Mouse (Mus musculus) embryonic facial prominence, embryonic 11.5 days (tissue): ENCODE results near the gene Hoxa9. TPM values are rescaled to one million over a fixed set of nuclear protein-coding genes. Genes with fewer than 3 reads are reported as not detected.

Source experiments
- ATAC-seq: fragments of 200-750 bp; cut with Nextera tagmentation; replicated peaks from 2 replicates; pipeline ENCODE4 v1.8.0; 2017; ENCODE audit warnings: low read depth; ENCODE audit not compliant: insufficient number of reproducible peaks, low FRiP score, low TSS enrichment
- DNase-seq: peaks from one replicate; pipeline ENCODE4 v3.0.0-alpha.2; 2015; ENCODE audit warnings: low spot score
- H3K27ac ChIP-seq: fragments of 300-500 bp; sonication (generic); replicated peaks from 2 replicates; pipeline ENCODE4 v1.5.1; 2014; ENCODE audit warnings: mild to moderate bottlenecking, low read depth, low read length, control low read depth
- H3K27me3 ChIP-seq: fragments of 300-500 bp; sonication (generic); 2 replicates; pipeline ENCODE4 v1.6.1; 2014; ENCODE audit warnings: mild to moderate bottlenecking, low read length, moderate library complexity, mixed read lengths; ENCODE audit not compliant: control insufficient read depth, insufficient read depth
- H3K36me3 ChIP-seq: fragments of 300-500 bp; sonication (generic); replicated peaks from 2 replicates; pipeline ENCODE4 v1.6.1; 2014; ENCODE audit warnings: low read depth, mild to moderate bottlenecking, low read length, moderate library complexity, mixed read lengths; ENCODE audit not compliant: control insufficient read depth, insufficient read depth
- H3K4me1 ChIP-seq: fragments of 300-500 bp; sonication (generic); 2 replicates; pipeline ENCODE4 v1.6.1; 2014; ENCODE audit warnings: low read length, mixed read lengths; ENCODE audit not compliant: control insufficient read depth, insufficient read depth
- H3K4me2 ChIP-seq: fragments of 300-500 bp; sonication (generic); 2 replicates; pipeline ENCODE4 v1.6.1; 2014; ENCODE audit warnings: low read depth, mild to moderate bottlenecking, control low read depth, low read length, moderate library complexity
- H3K4me3 ChIP-seq: fragments of 300-500 bp; sonication (generic); 2 replicates; pipeline ENCODE4 v1.5.1; 2014; ENCODE audit warnings: low read depth, low read length, control low read depth
- H3K9ac ChIP-seq: fragments of 300-500 bp; sonication (generic); replicated peaks from 2 replicates; pipeline ENCODE4 v1.6.1; 2014; ENCODE audit warnings: mild to moderate bottlenecking, control low read depth, low read length
- H3K9me3 ChIP-seq: fragments of 300-500 bp; sonication (generic); replicated peaks from 2 replicates; pipeline ENCODE4 v1.6.1; 2016; ENCODE audit warnings: mild to moderate bottlenecking, low read length, inconsistent platforms, mixed read lengths; ENCODE audit not compliant: control insufficient read depth
- WGBS: fragments of 180-500 bp; shearing (Covaris S2); extraction: QIAGEN DNeasy Blood & Tissue Kit; methylation state at CpG from one replicate; pipeline ENCODE4 v1.1.7; 2014; 5-methylcytosine and 5-hydroxymethylcytosine counted together
- microRNA counts: library from miRNA; unstranded; fragments of <30 nt; microRNA quantifications from one replicate; lab custom pipeline; 2016
- microRNA-seq: library from miRNA; unstranded; fragments of <30 nt; microRNA quantifications from one replicate; pipeline ENCODE4, GENCODE M21; 2016; ENCODE audit warnings: borderline number of aligned reads
- polyA plus RNA-seq: library from polyadenylated mRNA; unstranded; fragments of >200 nt; fragmentation: Nextera tagmentation; extraction: Ambion mirVana; gene quantifications from 2 replicates; pipeline ENCODE4 v1.2.1, GENCODE M21; 2014

The Hoxa9 gene
- polyA plus RNA-seq, 1 experiment from 2014 or later: 0.11 TPM

- no peaks in the 10 kb centered on the region for H3K9me3 ChIP-seq
- H3K4me1 ChIP-seq: peaks cover 4% of the 10 kb centered on the region
- H3K27me3 ChIP-seq: peaks cover 87% of the 10 kb centered on the region
- H3K27ac ChIP-seq: 0 out of 2 replicates have a peak overlapping the region, but pooled peaks have one; percentile 35
- DNase-seq (no peak), ATAC-seq (no peak)
- H3K36me3 ChIP-seq: no peaks in the 10 kb centered on the region
- WGBS: under 1% methylated on average over 41 of the region's 41 CpGs
- H3K9ac ChIP-seq: 0 out of 2 replicates have a peak overlapping the region, but pooled peaks have one; percentile 5
- peak overlapping the region; percentile 23 for H3K4me3 ChIP-seq
- peak overlapping the region; percentile 10; the same call in 1 of the 2 replicates for H3K4me2 ChIP-seq
These were observed 55.7 kb downstream of the Hoxa9 start for GRCm38 (mm10) chr6:52174968-52175751.

DNA sequence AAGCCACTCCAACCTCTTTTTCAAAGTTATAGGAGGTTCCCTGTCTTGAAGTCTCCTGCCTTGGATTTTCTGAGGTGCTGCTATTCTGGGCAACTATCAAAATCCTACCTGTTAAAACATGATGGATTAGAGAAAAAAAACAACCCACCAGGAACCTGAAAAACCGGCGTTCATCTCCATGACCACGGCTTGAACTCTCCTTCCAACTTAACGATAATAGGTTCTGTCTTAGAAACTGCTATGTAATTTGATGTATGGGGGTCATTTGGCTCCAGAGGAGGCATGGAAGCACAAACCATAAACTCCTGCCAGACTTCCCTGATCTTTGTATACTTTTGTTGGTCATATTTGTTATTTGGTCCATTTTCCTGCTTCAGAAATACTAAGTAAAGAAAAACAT, 57.2 kb downstream of the Hoxa9 start:
- Histone ChIP-seq H3K4me2 (no peak overlapping the region), H3K4me3 (no peak overlapping the region), H3K9ac (no peak overlapping the region), H3K4me1 (peaks cover 4% of the 10 kb centered on the region), H3K27me3 (peaks cover 81% of the 10 kb centered on the region), H3K27ac (no peak overlapping the region), H3K36me3 (no peaks in the 10 kb centered on the region), H3K9me3 (no peaks in the 10 kb centered on the region)
- ATAC-seq (no peak), DNase-seq (no peak)
- 0% methylated on average over 4 of the region's 4 CpGs for WGBS

MicroRNAs within 50 kb of the gene (microRNA counts, 519-probe panel; counts per million panel counts)
- microRNA mmu-miR-196b (lab: Ali Mortazavi, UCI): not detected

Small RNAs within 50 kb of the gene (microRNA-seq; reads per million reads assigned to microRNA genes)
- gene Mir196b: 28.2 reads per million, percentile 25 among the genes with 10 or more reads in this experiment

Other genes with a start within 250 kb of the Hoxa9 start
- 10.4 and 10.5 TPM in 2 replicates for gene Skap2, start 218.5 kb downstream of the Hoxa9 start, polyA plus RNA-seq
- gene Hoxa1, start 72.8 kb downstream of the Hoxa9 start, polyA plus RNA-seq: 1.1 TPM in 2 replicates
- 19.4 and 24.1 TPM in 2 replicates for gene Hoxa2, start 66.3 kb downstream of the Hoxa9 start, polyA plus RNA-seq
- gene 5730596B20Rik, start 53.6 kb downstream of the Hoxa9 start, polyA plus RNA-seq: 0.13 and 0.22 TPM in 2 replicates
- 0.31 and 0.34 TPM in 2 replicates for gene Hoxa4, start 39.3 kb downstream of the Hoxa9 start, polyA plus RNA-seq
- gene Hoxa5, start 26.5 kb downstream of the Hoxa9 start, polyA plus RNA-seq: 0.39 and 1.4 TPM in 2 replicates
- not detected in 2 replicates for gene Hoxa6, start 22.4 kb downstream of the Hoxa9 start, polyA plus RNA-seq
- 0.88 and 0.91 TPM in 2 replicates for gene Hoxa3, start 17.8 kb downstream of the Hoxa9 start, polyA plus RNA-seq
- 0.38 TPM in 1 of 2 replicates, not detected in the other for gene Gm28308, start 17.8 kb downstream of the Hoxa9 start, polyA plus RNA-seq
- 0.26 and 0.34 TPM in 2 replicates for gene Hoxa7, start 9.2 kb downstream of the Hoxa9 start, polyA plus RNA-seq
- gene Hoxa10, start 9.8 kb upstream of the Hoxa9 start, polyA plus RNA-seq: 0.20 TPM in 1 of 2 replicates, not detected in the other
- gene Hoxa11, start 14.7 kb upstream of the Hoxa9 start, polyA plus RNA-seq: not detected in 2 replicates
- not detected in 2 replicates for gene Hoxa13, start 29.8 kb upstream of the Hoxa9 start, polyA plus RNA-seq
- gene Evx1, start 82.4 kb upstream of the Hoxa9 start, polyA plus RNA-seq: 0.22 and 0.67 TPM in 2 replicates